Mouse (Mus musculus) heart, postnatal 0 days (tissue): ENCODE data around the gene Slc10a6. TPM values are rescaled to one million over a fixed set of nuclear protein-coding genes. Genes with fewer than 3 reads are reported as not detected.

Experiments
- ATAC-seq: fragments of 200-750 bp; cut with Nextera tagmentation; 2 replicates; pipeline ENCODE4 v1.8.0; 2017; ENCODE audit warnings: low read depth, moderate number of reproducible peaks, moderate library complexity; ENCODE audit not compliant: insufficient read depth
- DNase-seq: peaks from one replicate; pipeline ENCODE4 v3.0.0-alpha.2; 2016; ENCODE audit warnings: low spot score
- H3K27ac ChIP-seq: fragments of 300-500 bp; sonication (generic); 2 replicates; pipeline ENCODE4 v1.5.1; 2014; ENCODE audit warnings: low read depth, mild to moderate bottlenecking
- H3K27me3 ChIP-seq: fragments of 300-500 bp; sonication (generic); 2 replicates; pipeline ENCODE4 v1.6.1; 2014; ENCODE audit warnings: low read length, mixed read lengths; ENCODE audit not compliant: control insufficient read depth, insufficient read depth
- H3K36me3 ChIP-seq: fragments of 300-500 bp; sonication (generic); replicated peaks from 2 replicates; pipeline ENCODE4 v1.6.1; 2014; ENCODE audit warnings: low read length, mixed read lengths; ENCODE audit not compliant: control insufficient read depth, insufficient read depth
- H3K4me1 ChIP-seq: fragments of 300-500 bp; sonication (generic); 2 replicates; pipeline ENCODE4 v1.6.1; 2014; ENCODE audit warnings: antibody characterized with exemption; ENCODE audit not compliant: control insufficient read depth, insufficient read depth
- H3K4me2 ChIP-seq: fragments of 300-500 bp; sonication (generic); 2 replicates; pipeline ENCODE4 v1.6.1; 2014; ENCODE audit warnings: low read depth, mild to moderate bottlenecking, low read length, moderate library complexity
- H3K4me3 ChIP-seq: fragments of 300-500 bp; sonication (generic); 2 replicates; pipeline ENCODE4 v1.5.1; 2014; ENCODE audit warnings: low read depth, low read length
- H3K9ac ChIP-seq: fragments of 300-500 bp; sonication (generic); replicated peaks from 2 replicates; pipeline ENCODE4 v1.6.1; 2014; ENCODE audit warnings: low read depth, low read length, mixed read lengths
- H3K9me3 ChIP-seq: fragments of 300-500 bp; sonication (generic); replicated peaks from 2 replicates; pipeline ENCODE4 v1.6.1; 2016; ENCODE audit warnings: low read length; ENCODE audit not compliant: control insufficient read depth
- CTCF ChIP-seq: IDR thresholded peaks from 2 replicates; pipeline ENCODE4 v1.5.1; 2016; ENCODE audit warnings: antibody characterized with exemption, control low read depth, low read depth
- EP300 ChIP-seq: IDR thresholded peaks from 2 replicates; pipeline ENCODE4 v1.6.1; 2016; ENCODE audit warnings: antibody characterized with exemption, low read depth
- WGBS: fragments of 180-500 bp; shearing (Covaris S2); extraction: QIAGEN DNeasy Blood & Tissue Kit; methylation state at CpG from one replicate; pipeline ENCODE4 v1.1.7; 2014; 5-methylcytosine and 5-hydroxymethylcytosine counted together
- polyA plus RNA-seq: library from polyadenylated mRNA; unstranded; fragments of >200 nt; fragmentation: Nextera tagmentation; extraction: Ambion mirVana; gene quantifications from 2 replicates; pipeline ENCODE4 v1.2.1, GENCODE M21; 2015
- total RNA-seq: library from RNA; depleted of rRNA; stranded (reverse); fragments of >200 nt; gene quantifications from 2 replicates; pipeline ENCODE4 v1.2.3, GENCODE M21; 2014; ENCODE audit warnings: low replicate concordance

Slc10a6 gene
- total and polyA plus RNA-seq, 2 experiments from 2014 or later: 1.7 to 9.6 TPM

GRCm38 (mm10) chr5:103596467-103597146 lies 32.6 kb downstream of the Slc10a6 start:
- Histone ChIP-seq H3K36me3 (no peaks in the 10 kb centered on the region), H3K4me1 (no peaks in the 10 kb centered on the region), H3K27me3 (no peaks in the 10 kb centered on the region), H3K9me3 (no peaks in the 10 kb centered on the region), H3K9ac (no peak overlapping the region), H3K4me2 (no peak overlapping the region), H3K4me3 (no peak overlapping the region), H3K27ac (no peak overlapping the region)
- no peak for DNase-seq
- 78% methylated on average over 14 of the region's 14 CpGs for WGBS
- TF ChIP-seq CTCF: no peak
- TF ChIP-seq EP300: no peak
- no peak for ATAC-seq

- 21% methylated on average over 13 of the region's 13 CpGs for WGBS
- Histone ChIP-seq H3K27ac (peak overlapping the region; percentile 72), H3K27me3 (no peaks in the 10 kb centered on the region), H3K36me3 (0 out of 2 replicates have a peak, but pooled peaks cover 5% of the 10 kb centered on the region), H3K4me1 (no peaks in the 10 kb centered on the region), H3K9ac (no peak overlapping the region), H3K4me3 (no peak overlapping the region), H3K4me2 (no peak overlapping the region), H3K9me3 (no peaks in the 10 kb centered on the region)
- no peak for TF ChIP-seq CTCF
- TF ChIP-seq EP300: no peak
- ATAC-seq: peak; percentile 50
- DNase-seq: peak; percentile 47
Observed at GRCm38 (mm10) chr5:103595394-103596226, 33.6 kb downstream of the Slc10a6 start.

- no peaks in the 10 kb centered on the region for H3K27me3 ChIP-seq
- 0 out of 2 replicates have a peak, but pooled peaks cover 5% of the 10 kb centered on the region for H3K36me3 ChIP-seq
- no peak for DNase-seq
- no peaks in the 10 kb centered on the region for H3K4me1 ChIP-seq
- WGBS: 80% methylated on average over 9 of the region's 9 CpGs
- H3K9ac ChIP-seq: no peak overlapping the region
- no peak for ATAC-seq
- H3K9me3 ChIP-seq: no peaks in the 10 kb centered on the region
- no peak overlapping the region for H3K4me3 ChIP-seq
- no peak overlapping the region for H3K27ac ChIP-seq
- TF ChIP-seq EP300: no peak
- no peak for TF ChIP-seq CTCF
- H3K4me2 ChIP-seq: no peak overlapping the region
Observed at GRCm38 (mm10) chr5:103593575-103593974, 35.6 kb downstream of the Slc10a6 start.

GRCm38 (mm10) chr5:103592706-103593105 lies 36.5 kb downstream of the Slc10a6 start:
- Histone ChIP-seq H3K4me1 (no peaks in the 10 kb centered on the region), H3K4me3 (no peak overlapping the region), H3K9ac (no peak overlapping the region), H3K4me2 (no peak overlapping the region), H3K36me3 (0 out of 2 replicates have a peak, but pooled peaks cover 11% of the 10 kb centered on the region), H3K9me3 (no peaks in the 10 kb centered on the region), H3K27ac (no peak overlapping the region), H3K27me3 (no peaks in the 10 kb centered on the region)
- 66% methylated on average over 8 of the region's 8 CpGs for WGBS
- DNase-seq (no peak), ATAC-seq (no peak)
- TF ChIP-seq EP300: no peak
- no peak for TF ChIP-seq CTCF

- Histone ChIP-seq H3K27me3 (no peaks in the 10 kb centered on the region), H3K4me3 (no peak overlapping the region), H3K9me3 (no peaks in the 10 kb centered on the region), H3K36me3 (0 out of 2 replicates have a peak, but pooled peaks cover 11% of the 10 kb centered on the region), H3K4me2 (no peak overlapping the region), H3K9ac (no peak overlapping the region), H3K27ac (peak overlapping the region; percentile 7; the same call in 1 of the 2 replicates), H3K4me1 (no peaks in the 10 kb centered on the region)
- ATAC-seq (no peak), DNase-seq (peak; percentile 20)
- no peak for TF ChIP-seq EP300
- no peak for TF ChIP-seq CTCF
- 49% methylated on average over 7 of the region's 7 CpGs for WGBS
Observed at GRCm38 (mm10) chr5:103591846-103592245, 37.4 kb downstream of the Slc10a6 start.
